Mouse (Mus musculus) myocyte (in vitro differentiated cells): Measurements from ENCODE around the gene Osbpl8.

ENCODE experiments used
- MYOD1 ChIP-seq, 3 experiments: IDR thresholded peaks; one replicate each; pipeline ENCODE4 v1.6.1; 2011; ENCODE audit warnings: control low read depth in 2 of 3, low read depth in 2 of 3, mild to moderate bottlenecking in 2 of 3, moderate library complexity in 1 of 3; ENCODE audit not compliant: insufficient read length in 2 of 3, control insufficient read depth in 1 of 3
- POLR2A ChIP-seq: IDR thresholded peaks from one replicate; pipeline ENCODE4 v1.6.1; 2011; ENCODE audit warnings: low read depth, mild to moderate bottlenecking, control low read depth, moderate library complexity; ENCODE audit not compliant: insufficient read length

DNA sequence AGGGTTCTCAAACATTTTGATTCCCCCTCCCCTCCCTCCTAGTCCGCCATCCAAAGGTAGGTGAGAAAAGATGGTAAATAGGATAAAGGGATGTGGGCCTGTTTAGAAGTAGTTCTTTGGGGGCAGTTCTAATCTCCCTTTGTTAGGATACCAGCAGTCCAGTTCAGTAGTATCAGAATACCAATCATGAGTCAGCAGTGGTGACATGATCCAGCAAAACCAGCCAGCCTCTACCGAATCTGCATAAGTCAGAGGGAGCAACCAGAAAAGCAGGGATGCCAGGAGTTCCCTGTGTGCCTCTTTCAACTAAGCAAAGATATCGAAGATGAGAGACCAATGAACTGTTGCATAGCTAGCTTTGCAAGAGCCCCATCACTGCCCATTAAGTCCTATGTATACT, 91.6 kb downstream of the Osbpl8 start:
- TF ChIP-seq MYOD1 (IDR thresholded peaks at IDR 0.05; ENCODE audit: control insufficient read depth in 1 of 3, insufficient read length in 2 of 3, low read depth in 2 of 3) (no peak), POLR2A (no peak)
